Mouse (Mus musculus): ENCODE results near the gene Mitf.

Gene Mitf

GRCm38 (mm10) chr6:97882931-97883330 lies 76.1 kb downstream of the Mitf start:
- no peak for DNase-seq (ENCODE audit: low read depth)

DNA sequence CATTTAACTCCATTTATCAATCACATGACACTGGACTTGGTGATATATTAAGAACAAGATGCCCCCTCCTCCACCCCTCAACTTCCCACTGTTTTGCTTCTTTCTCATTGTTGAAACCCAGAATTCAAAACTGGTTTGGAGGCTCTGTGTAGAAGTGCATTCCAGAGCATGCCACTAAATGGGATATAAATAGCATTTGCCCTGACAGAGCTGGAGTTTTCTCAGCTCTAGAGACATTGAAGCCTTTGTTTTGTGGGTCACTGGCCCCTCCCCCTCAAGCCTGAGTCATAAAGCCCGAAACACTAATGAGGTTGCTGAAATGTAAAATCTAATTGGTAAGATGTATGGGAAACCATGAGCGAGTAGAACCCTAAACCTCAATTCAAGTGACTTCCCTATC lies 76.6 kb downstream of the Mitf start:
- no peak for DNase-seq (ENCODE audit: low read depth)

- no peak for DNase-seq (ENCODE audit: low read depth)
Measured at GRCm38 (mm10) chr6:97884971-97885370, 78.1 kb downstream of the Mitf start.

GRCm38 (mm10) chr6:97885606-97886005 lies 78.8 kb downstream of the Mitf start:
- no peak for DNase-seq (ENCODE audit: low read depth)

GRCm38 (mm10) chr6:97887893-97888292 lies 81.0 kb downstream of the Mitf start:
- DNase-seq (ENCODE audit: low read depth), result no peak

- DNase-seq (ENCODE audit: low read depth), result no peak
Measured at GRCm38 (mm10) chr6:97888596-97888995, 81.7 kb downstream of the Mitf start.

GRCm38 (mm10) chr6:97893546-97893945 lies 86.7 kb downstream of the Mitf start:
- DNase-seq (ENCODE audit: low read depth), result no peak

- DNase-seq (ENCODE audit: low read depth), result no peak
Measured at GRCm38 (mm10) chr6:97897191-97897590, 90.3 kb downstream of the Mitf start.

DNA sequence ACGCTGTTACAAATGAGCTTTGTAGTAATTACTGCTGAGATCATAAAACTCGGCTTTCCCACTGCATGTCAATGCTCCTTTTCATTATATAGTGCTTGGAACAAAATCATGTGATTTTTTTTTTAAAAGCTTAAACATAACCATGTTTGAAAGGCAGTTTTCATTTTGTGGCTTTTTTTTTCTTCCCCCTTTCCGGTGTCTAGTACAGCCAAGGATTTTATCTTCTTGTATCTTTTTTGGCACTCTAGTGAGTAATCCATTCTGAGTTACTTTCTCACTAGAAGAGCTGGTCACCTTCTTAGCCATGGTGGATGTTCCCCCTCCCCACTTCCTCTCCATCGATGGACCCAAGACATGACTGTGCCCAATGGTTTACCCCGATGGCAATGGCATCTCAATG lies 91.2 kb downstream of the Mitf start:
- no peak for DNase-seq (ENCODE audit: low read depth)

GRCm38 (mm10) chr6:97901561-97901960 lies 94.7 kb downstream of the Mitf start:
- no peak for DNase-seq (ENCODE audit: low read depth)

GRCm38 (mm10) chr6:97902205-97902604 lies 95.4 kb downstream of the Mitf start:
- no peak for DNase-seq (ENCODE audit: low read depth)

GRCm38 (mm10) chr6:97914768-97915167 lies 107.9 kb downstream of the Mitf start:
- no peak for DNase-seq (ENCODE audit: low read depth)

GRCm38 (mm10) chr6:97916386-97916903 lies 109.6 kb downstream of the Mitf start:
- no peak for DNase-seq (ENCODE audit: low read depth)

DNA sequence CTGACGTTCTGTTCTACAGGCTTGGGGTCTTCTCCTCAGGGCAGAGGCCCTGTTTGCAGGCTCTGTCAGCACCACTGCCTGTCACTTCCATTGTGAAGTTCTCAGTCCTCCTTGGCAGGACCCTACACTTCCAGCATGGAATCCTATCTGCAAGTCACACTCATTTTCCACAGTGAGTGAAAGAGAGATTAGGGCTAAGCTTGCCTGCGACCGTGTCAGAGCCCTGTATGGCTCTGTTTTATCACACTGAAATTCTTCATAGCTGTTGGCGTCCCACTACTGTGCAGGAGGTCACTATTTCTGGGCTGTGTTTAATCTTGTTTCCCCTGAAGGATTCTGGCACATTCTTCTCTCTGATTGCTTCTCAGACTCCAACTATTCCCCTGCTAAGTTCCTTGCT lies 111.2 kb downstream of the Mitf start:
- DNase-seq (ENCODE audit: low read depth), result no peak

- no peak for DNase-seq (ENCODE audit: low read depth)
Measured at GRCm38 (mm10) chr6:97918481-97918880, 111.6 kb downstream of the Mitf start.

DNA sequence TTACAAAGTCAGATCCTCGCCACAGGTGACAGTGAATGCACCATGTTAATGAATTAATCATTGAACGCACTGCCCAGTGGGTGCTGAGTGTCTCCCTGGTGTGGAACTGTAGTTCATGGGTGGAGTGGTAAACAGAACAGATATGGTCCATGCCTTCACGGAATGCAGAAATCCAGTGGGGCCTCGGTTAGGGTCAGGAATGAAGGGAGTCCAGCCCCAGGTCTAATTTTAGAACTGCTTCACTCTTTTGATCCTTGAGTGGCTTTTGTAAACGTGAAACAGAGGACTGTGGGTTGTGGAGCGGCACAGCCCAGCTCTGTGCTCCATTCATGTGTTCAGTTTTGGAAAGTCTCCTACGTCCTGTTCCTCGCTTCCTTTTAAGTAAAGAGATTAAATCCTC lies 112.4 kb downstream of the Mitf start:
- no peak for DNase-seq (ENCODE audit: low read depth)

- no peak for DNase-seq (ENCODE audit: low read depth)
Measured at GRCm38 (mm10) chr6:97921591-97921990, 114.7 kb downstream of the Mitf start.

GRCm38 (mm10) chr6:97924221-97924620 lies 117.4 kb downstream of the Mitf start:
- DNase-seq (ENCODE audit: low read depth), result no peak

DNA sequence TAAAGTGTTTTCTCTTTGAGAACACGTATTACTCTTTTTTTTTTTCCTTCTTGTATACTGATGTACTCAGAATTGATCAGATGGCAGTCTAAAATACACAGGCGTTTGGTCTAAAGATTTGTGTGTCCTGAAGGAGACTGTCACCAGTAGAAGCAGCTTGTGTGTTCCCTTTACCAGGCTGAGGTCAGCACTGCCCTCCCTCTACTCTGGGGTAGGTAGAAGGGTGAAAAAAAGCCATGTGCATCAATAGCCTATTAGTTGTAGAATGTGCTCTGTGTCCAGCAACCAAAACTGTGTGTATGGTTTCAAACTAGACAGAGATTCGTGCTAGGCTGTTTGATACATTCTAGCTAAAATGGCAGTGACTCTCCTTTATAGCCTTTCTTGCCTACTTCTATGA lies 122.2 kb downstream of the Mitf start:
- DNase-seq (ENCODE audit: low read depth), result no peak

DNA sequence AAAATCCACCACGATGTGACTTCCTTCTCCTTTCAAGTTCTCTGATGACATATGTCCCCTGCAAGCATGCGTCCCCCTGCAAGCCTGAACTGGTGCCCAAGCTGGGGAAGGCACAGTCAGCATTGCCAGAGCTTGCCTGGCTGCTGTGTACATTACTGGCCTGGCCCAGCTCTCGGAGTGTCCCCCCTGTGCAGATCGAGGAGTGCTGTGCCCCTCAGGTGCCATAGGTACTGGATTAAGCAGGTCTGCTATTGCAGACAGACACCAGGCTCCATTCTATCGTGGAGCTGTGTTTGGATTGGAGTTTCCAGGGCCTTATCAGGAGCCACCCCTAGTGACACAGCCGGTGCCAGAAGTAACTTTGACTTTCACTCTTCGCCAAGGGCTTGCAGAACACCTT lies 122.6 kb downstream of the Mitf start:
- DNase-seq (ENCODE audit: low read depth), result no peak

DNA sequence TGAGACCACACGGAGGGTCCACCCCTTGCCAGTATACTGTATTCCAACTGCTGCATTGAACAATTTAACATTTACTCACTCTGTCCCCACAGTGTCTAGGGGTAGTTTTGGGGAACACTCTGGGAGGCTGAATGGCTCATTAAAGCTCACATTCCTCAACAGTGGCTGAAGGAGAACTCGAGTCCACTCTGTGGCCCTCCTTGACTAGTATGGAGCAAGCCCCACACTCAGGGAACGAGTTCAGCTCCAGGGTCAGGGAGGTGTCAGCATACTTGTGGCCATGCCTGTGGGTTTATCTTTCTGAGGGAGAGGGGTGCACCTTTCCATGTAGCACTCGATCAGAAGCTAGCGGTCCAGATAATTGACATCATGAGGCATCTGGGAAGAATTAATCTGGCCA lies 130.3 kb downstream of the Mitf start:
- DNase-seq (ENCODE audit: low read depth), result no peak

DNA sequence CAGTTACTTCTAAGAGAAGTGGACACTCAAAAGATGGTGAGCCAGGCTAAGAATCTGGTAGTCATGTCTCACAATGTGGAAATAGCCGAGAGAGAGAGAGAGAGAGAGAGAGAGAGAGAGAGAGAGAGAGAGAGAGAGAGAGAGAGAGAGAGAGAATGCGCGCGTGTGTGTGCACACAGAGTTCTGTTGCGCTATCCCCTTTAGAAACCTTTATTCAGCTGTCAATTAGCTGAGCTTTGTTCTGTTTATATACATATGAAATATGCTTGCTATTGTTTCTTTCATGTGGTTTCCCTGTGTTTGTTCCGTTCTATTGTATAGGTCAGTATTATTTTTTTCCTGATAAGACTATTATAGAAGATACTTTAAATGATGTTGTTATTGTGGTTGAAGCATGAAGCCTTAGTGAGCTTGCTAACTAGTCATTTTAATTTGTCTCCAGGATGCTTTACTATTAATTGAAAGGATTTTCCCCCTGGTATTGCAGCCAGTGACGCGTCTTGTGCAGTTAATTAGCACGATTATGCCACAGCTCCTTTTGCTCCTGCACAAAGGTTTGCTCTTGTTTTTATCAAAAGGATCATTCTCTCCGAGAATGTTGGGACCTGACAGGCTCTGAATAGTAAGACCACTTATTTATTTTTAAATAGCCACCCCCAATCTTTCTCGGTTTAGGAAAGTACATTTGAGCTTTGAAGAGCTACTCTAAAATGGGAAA lies 131.2 kb downstream of the Mitf start:
- no peak for DNase-seq (ENCODE audit: low read depth)

GRCm38 (mm10) chr6:97940916-97941315 lies 134.1 kb downstream of the Mitf start:
- DNase-seq (ENCODE audit: low read depth), result no peak
